Mouse (Mus musculus) granulocyte monocyte progenitor cell, adult 5-6 weeks (primary cell): ENCODE data around the gene Myrfl. TPM values are rescaled to one million over a fixed set of nuclear protein-coding genes. Genes with fewer than 3 reads are reported as not detected.

Experiments used
- ATAC-seq: replicated peaks from 2 replicates; pipeline ENCODE4 v1.8.0; 2016; ENCODE audit warnings: mild to moderate bottlenecking, moderate TSS enrichment, inconsistent platforms; ENCODE audit not compliant: poor library complexity, severe bottlenecking
- total RNA-seq, 2 experiments: library from RNA; stranded (forward) in 1 of 2; stranded (reverse) in 1 of 2; fragments of 200-712, 200-1000 nt in 1 of 2; fragments of >200 nt in 1 of 2; fragmentation: Nextera tagmentation in 1 of 2; gene quantifications; 2 replicates each; pipeline ENCODE4 v1.2.3; 2014 to 2017

Myrfl gene
- total RNA-seq, 2 experiments from 2014 or later, result not detected

DNA sequence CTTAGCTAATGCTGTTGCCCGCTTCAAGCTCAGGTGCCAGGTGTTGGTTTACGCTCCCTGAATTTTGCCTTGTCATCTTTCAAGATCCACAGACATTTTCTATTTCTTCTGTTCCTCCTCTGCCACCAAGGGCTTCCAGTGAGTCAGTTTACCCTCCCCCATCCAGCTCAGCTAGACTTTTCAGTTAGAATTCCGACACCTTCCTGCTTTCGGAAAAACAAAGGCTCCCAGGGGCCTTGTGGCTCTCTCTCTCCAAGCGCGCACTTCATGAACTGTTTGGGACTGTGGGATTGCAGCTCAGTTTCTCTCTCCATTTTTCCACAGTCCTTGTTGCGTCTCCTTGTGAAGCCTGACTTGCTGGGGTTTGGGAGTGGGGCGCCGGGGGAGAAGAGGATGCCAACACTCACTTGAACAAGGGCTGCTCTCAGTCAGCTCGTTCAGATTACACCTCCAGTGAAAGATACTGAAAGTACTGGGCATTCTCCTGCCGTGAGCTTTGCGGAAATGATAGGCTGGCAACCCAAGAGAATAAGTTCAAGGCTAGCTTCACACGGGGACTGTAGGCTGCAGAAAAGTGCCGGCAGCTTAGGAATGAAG is 168.9 kb downstream of the Myrfl start:
- peak; percentile 16; the same call in 1 of the 2 replicates for ATAC-seq

Other genes with a start within 250 kb of the Myrfl start
- 12.0 and 26.3 TPM in 2 replicates for gene Rab3ip, start 53.9 kb upstream of the Myrfl start, total RNA-seq (2014; fragmentation: Nextera tagmentation)
- gene Rab3ip, start 53.9 kb upstream of the Myrfl start, total RNA-seq (2017), result 17.9 and 19.2 TPM in 2 replicates
- not detected in 2 replicates for gene Gm10271, start 75.7 kb upstream of the Myrfl start, total RNA-seq (2014; fragmentation: Nextera tagmentation)
- gene Gm10271, start 75.7 kb upstream of the Myrfl start, total RNA-seq (2017), result not detected in 2 replicates
- gene Best3, start 89.4 kb upstream of the Myrfl start, total RNA-seq (2014; fragmentation: Nextera tagmentation), result not detected in 2 replicates
- not detected in 2 replicates for gene Best3, start 89.4 kb upstream of the Myrfl start, total RNA-seq (2017)
- gene Lrrc10, start 148.4 kb upstream of the Myrfl start, total RNA-seq (2014; fragmentation: Nextera tagmentation), result not detected in 2 replicates
- gene Lrrc10, start 148.4 kb upstream of the Myrfl start, total RNA-seq (2017), result not detected in 2 replicates
- 387 and 450 TPM in 2 replicates for gene Cct2, start 166.9 kb upstream of the Myrfl start, total RNA-seq (2014; fragmentation: Nextera tagmentation)
- 517 and 619 TPM in 2 replicates for gene Cct2, start 166.9 kb upstream of the Myrfl start, total RNA-seq (2017)